Mouse (Mus musculus) forebrain, embryonic 16.5 days (tissue): ENCODE measurements around the gene Neu3. TPM values are rescaled to one million over a fixed set of nuclear protein-coding genes. Genes with fewer than 3 reads are reported as not detected.
"Not testable (repeated sequence)": the region's sequence is repeated elsewhere in the genome, so short reads cannot be mapped to it uniquely, and the experiment has no call there.

Experiments
- ATAC-seq: fragments of 200-750 bp; cut with Nextera tagmentation; 2 replicates; pipeline ENCODE4 v1.8.0; 2017; ENCODE audit warnings: mild to moderate bottlenecking, moderate library complexity
- H3K27ac ChIP-seq: fragments of 300-500 bp; sonication (generic); 2 replicates; pipeline ENCODE4 v1.5.1; 2014; ENCODE audit warnings: low read length, control low read depth
- H3K27me3 ChIP-seq: fragments of 300-500 bp; sonication (generic); replicated peaks from 2 replicates; pipeline ENCODE4 v1.6.1; 2014; ENCODE audit warnings: low read length; ENCODE audit not compliant: control insufficient read depth, insufficient read depth
- H3K36me3 ChIP-seq: fragments of 300-500 bp; sonication (generic); 2 replicates; pipeline ENCODE4 v1.6.1; 2014; ENCODE audit not compliant: control insufficient read depth, insufficient read depth
- H3K4me1 ChIP-seq: fragments of 300-500 bp; sonication (generic); replicated peaks from 2 replicates; pipeline ENCODE4 v1.6.1; 2014; ENCODE audit warnings: low read length; ENCODE audit not compliant: control insufficient read depth, insufficient read depth
- H3K4me2 ChIP-seq: fragments of 300-500 bp; sonication (generic); 2 replicates; pipeline ENCODE4 v1.6.1; 2014; ENCODE audit warnings: mild to moderate bottlenecking, low read length, control low read depth
- H3K4me3 ChIP-seq: fragments of 300-500 bp; sonication (generic); replicated peaks from 2 replicates; pipeline ENCODE4 v1.5.1; 2014; ENCODE audit warnings: mild to moderate bottlenecking, low read length, control low read depth
- H3K9ac ChIP-seq: fragments of 300-500 bp; sonication (generic); replicated peaks from 2 replicates; pipeline ENCODE4 v1.6.1; 2014; ENCODE audit warnings: low read depth, low read length, control low read depth
- H3K9me3 ChIP-seq: fragments of 300-500 bp; sonication (generic); 2 replicates; pipeline ENCODE4 v1.6.1; 2016; ENCODE audit warnings: low read length; ENCODE audit not compliant: control insufficient read depth
- WGBS: fragments of 180-500 bp; shearing (Covaris S2); extraction: QIAGEN DNeasy Blood & Tissue Kit; methylation state at CpG from one replicate; pipeline ENCODE4 v1.1.7; 2014; 5-methylcytosine and 5-hydroxymethylcytosine counted together
- polyA plus RNA-seq: library from polyadenylated mRNA; unstranded; fragments of >200 nt; fragmentation: Nextera tagmentation; extraction: Ambion mirVana; gene quantifications from 2 replicates; pipeline ENCODE4 v1.2.1, GENCODE M21; 2015

Gene Neu3
- polyA plus RNA-seq, 1 experiment from 2014 or later: 1.6 TPM

GRCm38 (mm10) chr7:99823045-99823663 lies 5.1 kb downstream of the Neu3 start:
- H3K36me3 ChIP-seq: no peaks in the 10 kb centered on the region
- H3K4me2 ChIP-seq: no peak overlapping the region
- H3K9ac ChIP-seq: no peak overlapping the region
- no peak overlapping the region for H3K27ac ChIP-seq
- no peaks in the 10 kb centered on the region for H3K27me3 ChIP-seq
- no peak overlapping the region for H3K4me3 ChIP-seq
- no peak for ATAC-seq
- WGBS: 86% methylated on average over 10 of the region's 10 CpGs
- H3K9me3 ChIP-seq: no peaks in the 10 kb centered on the region
- H3K4me1 ChIP-seq: peaks cover 4% of the 10 kb centered on the region; the same call in 1 of the 2 replicates

GRCm38 (mm10) chr7:99822426-99822825 lies 5.8 kb downstream of the Neu3 start:
- ATAC-seq: no peak
- 83% methylated on average over 5 of the region's 5 CpGs for WGBS
- H3K4me3 ChIP-seq: no peak overlapping the region

DNA sequence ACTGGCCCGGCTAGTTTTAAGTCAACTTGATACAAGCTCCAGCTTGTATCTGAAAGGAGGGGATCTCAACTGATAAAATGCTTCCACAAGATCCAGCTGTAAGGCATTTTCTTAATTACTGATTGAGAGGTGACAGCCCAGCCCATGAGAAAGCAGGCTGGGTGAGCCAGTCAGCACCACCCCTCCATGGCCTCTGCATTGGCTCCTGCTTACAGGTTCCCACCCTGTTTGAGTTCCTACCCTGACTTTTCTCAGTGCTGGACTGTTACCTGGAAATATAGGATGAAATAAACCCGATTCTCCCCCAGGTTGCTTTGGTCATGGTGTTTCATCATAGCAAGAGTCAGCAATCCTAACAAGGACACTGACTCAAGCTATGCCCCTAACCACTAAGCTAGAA lies 6.3 kb downstream of the Neu3 start:
- H3K9me3 ChIP-seq: no peaks in the 10 kb centered on the region
- ATAC-seq: no peak
- no peak overlapping the region for H3K4me2 ChIP-seq
- no peaks in the 10 kb centered on the region for H3K4me1 ChIP-seq
- WGBS: 90% methylated on average over 2 of the region's 2 CpGs
- no peak overlapping the region for H3K9ac ChIP-seq
- no peaks in the 10 kb centered on the region for H3K36me3 ChIP-seq
- no peaks in the 10 kb centered on the region for H3K27me3 ChIP-seq
- no peak overlapping the region for H3K4me3 ChIP-seq
- H3K27ac ChIP-seq: no peak overlapping the region

More at GRCm38 (mm10) chr7:99822426-99822825, 5.8 kb downstream of the Neu3 start:
- H3K4me2 ChIP-seq: no peak overlapping the region
- no peak overlapping the region for H3K27ac ChIP-seq
- no peak overlapping the region for H3K9ac ChIP-seq
- no peaks in the 10 kb centered on the region for H3K9me3 ChIP-seq
- no peaks in the 10 kb centered on the region for H3K27me3 ChIP-seq
- no peaks in the 10 kb centered on the region for H3K4me1 ChIP-seq
- no peaks in the 10 kb centered on the region for H3K36me3 ChIP-seq

- H3K9ac ChIP-seq, H3K4me1 ChIP-seq, H3K4me3 ChIP-seq, H3K4me2 ChIP-seq, ATAC-seq, H3K36me3 ChIP-seq, H3K27me3 ChIP-seq, H3K27ac ChIP-seq, H3K9me3 ChIP-seq: not testable (repeated sequence)
- 22% methylated on average over 9 of the region's 9 CpGs for WGBS
These were observed 10.0 kb downstream of the Neu3 start for GRCm38 (mm10) chr7:99818181-99818725.

DNA sequence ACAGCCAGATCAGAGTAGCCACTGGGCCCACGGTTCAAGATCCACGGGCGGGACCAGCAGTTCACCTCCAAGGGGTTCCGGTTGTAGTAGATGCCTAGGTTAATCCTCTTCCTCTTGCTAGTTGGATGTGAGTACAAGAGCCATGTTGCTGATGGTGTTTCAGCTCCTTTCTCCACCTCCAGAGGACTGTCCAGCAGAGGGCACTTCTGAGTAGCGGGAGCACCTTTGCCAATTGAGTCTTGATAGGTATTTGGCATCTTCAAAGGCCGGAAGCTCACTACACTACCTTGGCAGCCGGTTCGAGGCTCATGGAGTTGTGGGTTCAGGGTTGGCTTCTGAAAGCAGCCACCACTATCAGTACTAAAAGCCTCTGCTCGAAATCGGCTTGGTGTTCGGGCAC lies 14.8 kb downstream of the Neu3 start:
- H3K36me3 ChIP-seq: no peaks in the 10 kb centered on the region
- no peaks in the 10 kb centered on the region for H3K4me1 ChIP-seq
- no peak overlapping the region for H3K9ac ChIP-seq
- H3K4me3 ChIP-seq: no peak overlapping the region
- no peak overlapping the region for H3K27ac ChIP-seq
- 89% methylated on average over 11 of the region's 11 CpGs for WGBS
- no peaks in the 10 kb centered on the region for H3K27me3 ChIP-seq
- H3K9me3 ChIP-seq: no peaks in the 10 kb centered on the region
- H3K4me2 ChIP-seq: no peak overlapping the region
- ATAC-seq: no peak

- WGBS: 94% methylated on average over 4 of the region's 4 CpGs
- no peaks in the 10 kb centered on the region for H3K27me3 ChIP-seq
- no peaks in the 10 kb centered on the region for H3K4me1 ChIP-seq
- H3K4me3 ChIP-seq: no peak overlapping the region
- no peaks in the 10 kb centered on the region for H3K36me3 ChIP-seq
- no peak for ATAC-seq
- no peaks in the 10 kb centered on the region for H3K9me3 ChIP-seq
- no peak overlapping the region for H3K4me2 ChIP-seq
- H3K27ac ChIP-seq: no peak overlapping the region
- H3K9ac ChIP-seq: no peak overlapping the region
These were observed 16.6 kb downstream of the Neu3 start for GRCm38 (mm10) chr7:99811661-99812060.

DNA sequence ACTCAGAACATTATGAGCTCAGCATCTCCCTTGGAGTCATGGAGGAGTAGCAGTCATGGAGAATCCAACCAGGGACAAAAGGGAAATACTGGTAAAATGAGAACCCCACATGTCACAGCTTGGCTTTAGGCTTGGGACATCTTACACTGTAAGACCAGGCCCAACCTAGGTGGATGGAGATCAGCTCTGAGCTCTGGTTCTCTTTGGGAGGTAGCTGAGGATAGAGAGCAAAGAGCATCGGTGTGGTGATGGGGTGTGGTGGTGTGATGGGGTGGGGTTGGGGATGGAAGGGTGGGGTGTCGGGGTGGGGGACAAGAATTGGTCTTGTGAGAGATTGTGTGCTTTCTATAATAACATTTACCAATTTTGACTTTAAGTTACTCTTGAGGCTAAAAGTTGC lies 17.4 kb downstream of the Neu3 start:
- 95% methylated on average over 2 of the region's 2 CpGs for WGBS
- no peaks in the 10 kb centered on the region for H3K9me3 ChIP-seq
- H3K4me3 ChIP-seq: no peak overlapping the region
- no peak for ATAC-seq
- H3K27ac ChIP-seq: no peak overlapping the region
- H3K9ac ChIP-seq: no peak overlapping the region
- H3K27me3 ChIP-seq: no peaks in the 10 kb centered on the region
- H3K4me2 ChIP-seq: no peak overlapping the region
- H3K36me3 ChIP-seq: no peaks in the 10 kb centered on the region
- no peaks in the 10 kb centered on the region for H3K4me1 ChIP-seq

DNA sequence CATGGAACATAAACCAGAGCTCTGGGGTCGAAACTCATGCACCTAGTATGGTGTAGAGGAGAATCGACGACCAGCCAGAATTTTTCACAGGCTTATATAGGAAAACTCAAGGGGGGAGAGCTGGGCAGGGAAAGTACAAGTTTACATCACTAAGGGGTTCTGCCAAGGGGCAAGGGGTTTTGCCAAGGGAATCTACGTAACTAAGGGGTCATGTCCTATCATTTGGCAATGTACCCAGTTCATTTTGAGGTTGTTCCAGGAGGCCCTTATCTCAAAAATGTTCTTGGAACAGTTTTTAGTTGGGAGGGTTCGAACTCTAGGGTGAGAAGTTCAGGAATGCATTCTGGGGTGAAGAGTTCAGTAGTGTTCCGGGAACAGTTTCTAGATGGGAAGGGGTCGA lies 21.2 kb downstream of the Neu3 start:
- H3K27ac ChIP-seq, H3K27me3 ChIP-seq, ATAC-seq, H3K4me2 ChIP-seq, H3K4me3 ChIP-seq, H3K4me1 ChIP-seq, H3K36me3 ChIP-seq, H3K9me3 ChIP-seq, H3K9ac ChIP-seq: not testable (repeated sequence)
- 89% methylated on average over 7 of the region's 7 CpGs for WGBS

DNA sequence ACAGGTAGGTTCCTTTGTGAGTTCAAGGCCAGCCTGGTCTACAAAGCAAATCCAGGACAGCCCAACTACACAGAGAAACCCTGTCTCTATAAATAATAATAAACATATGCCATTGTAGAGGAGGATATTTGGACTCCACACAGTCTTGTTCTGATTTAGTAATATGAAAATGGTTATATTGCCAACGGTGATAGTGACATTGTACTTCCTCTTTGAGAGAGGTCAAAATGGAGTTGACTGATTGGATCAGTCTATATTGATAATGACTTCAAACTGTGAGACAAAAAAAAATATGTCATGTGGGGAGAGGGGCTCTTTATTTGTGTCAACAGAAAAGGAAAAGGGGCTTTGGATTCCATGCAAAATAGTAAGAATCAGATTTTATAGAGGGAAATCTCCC lies 22.9 kb downstream of the Neu3 start:
- no peaks in the 10 kb centered on the region for H3K27me3 ChIP-seq
- WGBS: 79% methylated on average over 1 of the region's 1 CpGs

GRCm38 (mm10) chr7:99804033-99804432 lies 24.2 kb downstream of the Neu3 start:
- not testable (repeated sequence) for H3K4me2 ChIP-seq

More for the DNA sequence above, 22.9 kb downstream of the Neu3 start:
- H3K9ac ChIP-seq: no peak overlapping the region
- no peak overlapping the region for H3K4me2 ChIP-seq
- H3K4me3 ChIP-seq: no peak overlapping the region
- no peaks in the 10 kb centered on the region for H3K9me3 ChIP-seq
- H3K36me3 ChIP-seq: no peaks in the 10 kb centered on the region
- H3K4me1 ChIP-seq: no peaks in the 10 kb centered on the region
- ATAC-seq: no peak
- no peak overlapping the region for H3K27ac ChIP-seq

More at GRCm38 (mm10) chr7:99804033-99804432, 24.2 kb downstream of the Neu3 start:
- H3K27ac ChIP-seq, H3K36me3 ChIP-seq, H3K27me3 ChIP-seq, H3K4me3 ChIP-seq, H3K4me1 ChIP-seq, H3K9me3 ChIP-seq, H3K9ac ChIP-seq, ATAC-seq: not testable (repeated sequence)
- WGBS: 86% methylated on average over 3 of the region's 3 CpGs
